ENCODE assay signal across 18 mouse cellular contexts in the genomic region with DNA sequence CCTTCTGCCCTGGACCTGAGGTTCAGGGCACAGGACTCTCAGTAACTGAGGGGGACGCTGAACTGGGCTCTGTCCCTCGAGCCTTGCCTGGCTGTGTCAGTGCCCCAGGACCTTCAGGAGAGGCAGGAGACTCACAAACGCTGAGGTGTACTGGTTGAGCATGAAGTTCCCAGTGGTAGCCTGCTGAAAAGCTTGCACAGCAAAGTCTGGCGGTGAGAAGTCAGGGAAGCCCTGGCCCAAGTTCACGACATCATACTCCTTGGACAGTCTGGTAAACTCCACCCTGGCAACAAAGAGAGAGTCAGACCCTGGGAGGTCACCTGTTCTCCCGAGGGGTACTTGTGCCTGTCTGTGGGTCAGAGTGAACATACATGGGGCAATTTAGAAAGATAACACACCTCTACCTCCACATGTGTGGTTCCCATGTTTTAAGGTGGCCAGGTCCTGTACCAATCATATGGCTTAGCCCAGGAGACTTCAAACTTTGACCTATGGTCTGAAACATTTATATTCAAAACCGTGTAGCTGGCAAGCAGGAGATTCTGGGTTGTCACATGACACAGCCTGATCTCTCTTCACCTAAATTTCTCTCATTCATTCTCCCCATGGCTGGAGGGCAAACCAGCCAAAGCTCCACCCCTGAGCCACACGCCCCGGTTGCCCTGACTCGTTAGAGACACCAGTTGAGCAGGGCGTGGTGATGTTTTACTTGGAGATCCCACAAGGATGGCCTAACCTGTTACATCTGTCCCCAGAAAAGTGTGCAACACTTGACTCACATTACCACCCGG. TPM values are rescaled to one million over a fixed set of nuclear protein-coding genes. Genes with fewer than 3 reads are reported as not detected.
A peak's percentile ranks its signal among the peaks of the same experiment; 100 is the strongest.
DNase-seq lines count a peak whose midpoint lies in the region; ATAC-seq and TF ChIP-seq lines count a peak whose summit lies in the region.
"Had no signal": no experiment of that assay in that cellular context is flagged by ENCODE, and none has a peak within 500 bp of the region (broad histone marks: within the 10 kb centered on the region; RNA-seq: fewer than 3 reads in every experiment).

No protein-coding gene starts in this region.

- no peak for DNase-seq in embryonic facial prominence, embryonic 10.5 days (ENCODE audit: low spot score)
- DNase-seq in kidney, adult 2 months = peak; percentile 81
- peak; percentile 52 to 84 for DNase-seq in kidney, postnatal 25 days
- DNase-seq in frontal cortex, postnatal 36 days (ENCODE audit: low spot score in 2 of 2) = no peak
- no peak for DNase-seq in adrenal gland, postnatal 25 days
- DNase-seq: B cell, adult 2 months; cerebellum, adult 2 months; cerebellum, postnatal 10 days; gastrocnemius, postnatal 10 days; heart, adult 18-20 months; heart, postnatal 10 days; heart, postnatal 4 days had no signal

- WGBS in embryonic facial prominence, embryonic 15.5 days = 73% methylated on average over 12 of the region's 12 CpGs
- WGBS in embryonic facial prominence, embryonic 10.5 days = 88% methylated on average over 12 of the region's 12 CpGs
- WGBS in kidney, adult 2 months = 52% methylated on average over 12 of the region's 12 CpGs
- WGBS in kidney, embryonic 16.5 days = 86% methylated on average over 12 of the region's 12 CpGs

- H3K27ac ChIP-seq in embryonic facial prominence, embryonic 15.5 days (replicated peaks) = no peak overlapping the region
- no peak overlapping the region for H3K27ac ChIP-seq in embryonic facial prominence, embryonic 10.5 days (replicated peaks)
- peak overlapping the region; percentile 58 for H3K27ac ChIP-seq in kidney, adult 2 months (ENCODE audit: insufficient read depth, low read depth, low read length)
- no peak overlapping the region for H3K27ac ChIP-seq in kidney, embryonic 16.5 days (ENCODE audit: low read length)
- H3K27ac ChIP-seq: forebrain, embryonic 15.5 days; heart, embryonic 10.5 days; hindbrain, embryonic 12.5 days had no signal

- TF ChIP-seq POLR2A in kidney, adult 2 months (IDR thresholded peaks at IDR 0.05; ENCODE audit: low read depth, low read length) = no peak

- no peak overlapping the region for H3K4me3 ChIP-seq in embryonic facial prominence, embryonic 15.5 days (replicated peaks)
- no peak overlapping the region for H3K4me3 ChIP-seq in embryonic facial prominence, embryonic 10.5 days
- H3K4me3 ChIP-seq in kidney, adult 2 months (ENCODE audit: insufficient read depth, low read depth, low read length) = no peak overlapping the region
- no peak overlapping the region for H3K4me3 ChIP-seq in kidney, embryonic 16.5 days (ENCODE audit: low read length)
- H3K4me3 ChIP-seq: forebrain, embryonic 15.5 days; heart, embryonic 10.5 days; hindbrain, embryonic 12.5 days had no signal

- no peak for TF ChIP-seq CTCF in kidney, adult 2 months (conservative IDR thresholded peaks at IDR 0.05; ENCODE audit: insufficient read depth, insufficient read length, low read depth, low read length)

- no peaks in the 10 kb centered on the region for H3K9me3 ChIP-seq in embryonic facial prominence, embryonic 15.5 days (replicated peaks)
- no peaks in the 10 kb centered on the region for H3K9me3 ChIP-seq in embryonic facial prominence, embryonic 10.5 days
- no peaks in the 10 kb centered on the region for H3K9me3 ChIP-seq in kidney, embryonic 16.5 days (ENCODE audit: low read length)
- H3K9me3 ChIP-seq: forebrain, embryonic 15.5 days; heart, embryonic 10.5 days; hindbrain, embryonic 12.5 days had no signal

- H3K27me3 ChIP-seq in embryonic facial prominence, embryonic 15.5 days = no peaks in the 10 kb centered on the region
- H3K27me3 ChIP-seq in embryonic facial prominence, embryonic 10.5 days (replicated peaks; ENCODE audit: low read depth, poor library complexity, severe bottlenecking) = no peaks in the 10 kb centered on the region
- no peaks in the 10 kb centered on the region for H3K27me3 ChIP-seq in kidney, adult 2 months (replicated peaks; ENCODE audit: control insufficient read depth, insufficient read depth, low read length)
- no peaks in the 10 kb centered on the region for H3K27me3 ChIP-seq in kidney, embryonic 16.5 days (ENCODE audit: insufficient read depth, low read length)
- H3K27me3 ChIP-seq: forebrain, embryonic 15.5 days; hindbrain, embryonic 12.5 days had no signal

- ATAC-seq in embryonic facial prominence, embryonic 15.5 days (ENCODE audit: insufficient number of reproducible peaks, low FRiP score, low TSS enrichment, low read depth) = 0 out of 2 replicates have a peak, but pooled peaks have one; percentile 15
- ATAC-seq in kidney, embryonic 16.5 days (ENCODE audit: low FRiP score, low TSS enrichment) = no peak
- ATAC-seq: CD4-positive, CD25-positive, alpha-beta regulatory T cell, adult 4 months; forebrain, embryonic 15.5 days had no signal

- 0 out of 2 replicates have a peak, but pooled peaks cover 4% of the 10 kb centered on the region for H3K36me3 ChIP-seq in embryonic facial prominence, embryonic 15.5 days
- peaks cover 7% of the 10 kb centered on the region; the same call in 1 of the 2 replicates for H3K36me3 ChIP-seq in embryonic facial prominence, embryonic 10.5 days (replicated peaks)
- H3K36me3 ChIP-seq in kidney, adult 2 months (ENCODE audit: control insufficient read depth, insufficient read depth, low read length) = no peaks in the 10 kb centered on the region
- no peaks in the 10 kb centered on the region for H3K36me3 ChIP-seq in kidney, embryonic 16.5 days (ENCODE audit: insufficient read depth, low read length)
- H3K36me3 ChIP-seq: forebrain, embryonic 15.5 days had no signal

- H3K4me2 ChIP-seq in embryonic facial prominence, embryonic 15.5 days (replicated peaks) = no peak overlapping the region
- no peak overlapping the region for H3K4me2 ChIP-seq in kidney, embryonic 16.5 days (replicated peaks; ENCODE audit: low read depth, low read length)
- H3K4me2 ChIP-seq: forebrain, embryonic 15.5 days; hindbrain, embryonic 12.5 days had no signal

- H3K4me1 ChIP-seq in embryonic facial prominence, embryonic 15.5 days = peaks cover 5% of the 10 kb centered on the region; the same call in 1 of the 2 replicates
- H3K4me1 ChIP-seq in embryonic facial prominence, embryonic 10.5 days = 0 out of 2 replicates have a peak, but pooled peaks cover 3% of the 10 kb centered on the region
- H3K4me1 ChIP-seq in kidney, adult 2 months (ENCODE audit: control insufficient read depth, insufficient read depth, low read length) = peaks cover 9% of the 10 kb centered on the region; the same call in 1 of the 2 replicates
- no peaks in the 10 kb centered on the region for H3K4me1 ChIP-seq in kidney, embryonic 16.5 days (ENCODE audit: insufficient read depth, low read length)
- H3K4me1 ChIP-seq: forebrain, embryonic 15.5 days; hindbrain, embryonic 12.5 days had no signal

- H3K9ac ChIP-seq in embryonic facial prominence, embryonic 15.5 days = no peak overlapping the region
- H3K9ac ChIP-seq in kidney, embryonic 16.5 days (replicated peaks; ENCODE audit: low read length) = no peak overlapping the region
- H3K9ac ChIP-seq: forebrain, embryonic 15.5 days; hindbrain, embryonic 12.5 days had no signal

RNA-seq across cellular contexts. Expression of gene Kyat1, which starts 13.7 kb away (rescaled TPM):
- polyA plus RNA-seq in embryonic facial prominence, embryonic 15.5 days (2015; fragmentation: Nextera tagmentation; extraction: Ambion mirVana) = 14.7 and 15.5 TPM in 2 replicates
- polyA plus RNA-seq in embryonic facial prominence, embryonic 10.5 days (2016; fragmentation: Nextera tagmentation; extraction: Ambion mirVana) = 8.2 and 8.3 TPM in 2 replicates
- polyA plus RNA-seq in kidney, adult 2 months (2012; rRNA removed) = 71.6 and 88.3 TPM in 2 replicates
- polyA plus RNA-seq in kidney, embryonic 16.5 days (2015; fragmentation: Nextera tagmentation; extraction: Ambion mirVana) = 12.0 and 13.4 TPM in 2 replicates
- 25.7 and 28.7 TPM in 2 replicates for total RNA-seq in adrenal gland, postnatal 25 days (2021)

RNA-seq across cellular contexts. Expression of gene Spout1, which starts 13.7 kb away (rescaled TPM):
- 75.8 and 77.2 TPM in 2 replicates for polyA plus RNA-seq in embryonic facial prominence, embryonic 15.5 days (2015; fragmentation: Nextera tagmentation; extraction: Ambion mirVana)
- 95.4 and 98.5 TPM in 2 replicates for polyA plus RNA-seq in embryonic facial prominence, embryonic 10.5 days (2016; fragmentation: Nextera tagmentation; extraction: Ambion mirVana)
- polyA plus RNA-seq in kidney, adult 2 months (2012; rRNA removed) = 22.8 and 23.6 TPM in 2 replicates
- 83.5 and 93.2 TPM in 2 replicates for polyA plus RNA-seq in kidney, embryonic 16.5 days (2015; fragmentation: Nextera tagmentation; extraction: Ambion mirVana)
- total RNA-seq in adrenal gland, postnatal 25 days (2021) = 25.9 and 28.7 TPM in 2 replicates

RNA-seq across cellular contexts. Expression of gene Endog, which starts 20.7 kb away (rescaled TPM):
- polyA plus RNA-seq in embryonic facial prominence, embryonic 15.5 days (2015; fragmentation: Nextera tagmentation; extraction: Ambion mirVana) = 17.7 and 18.9 TPM in 2 replicates
- 18.3 and 19.9 TPM in 2 replicates for polyA plus RNA-seq in embryonic facial prominence, embryonic 10.5 days (2016; fragmentation: Nextera tagmentation; extraction: Ambion mirVana)
- 78.0 and 98.0 TPM in 2 replicates for polyA plus RNA-seq in kidney, adult 2 months (2012; rRNA removed)
- 22.0 and 22.8 TPM in 2 replicates for polyA plus RNA-seq in kidney, embryonic 16.5 days (2015; fragmentation: Nextera tagmentation; extraction: Ambion mirVana)
- 29.5 and 34.8 TPM in 2 replicates for total RNA-seq in adrenal gland, postnatal 25 days (2021)

RNA-seq across cellular contexts. Expression of gene Lrrc8a, which starts 45.5 kb away (rescaled TPM):
- 41.1 and 42.9 TPM in 2 replicates for polyA plus RNA-seq in embryonic facial prominence, embryonic 15.5 days (2015; fragmentation: Nextera tagmentation; extraction: Ambion mirVana)
- 46.5 and 47.5 TPM in 2 replicates for polyA plus RNA-seq in embryonic facial prominence, embryonic 10.5 days (2016; fragmentation: Nextera tagmentation; extraction: Ambion mirVana)
- polyA plus RNA-seq in kidney, adult 2 months (2012; rRNA removed) = 42.0 and 45.4 TPM in 2 replicates
- polyA plus RNA-seq in kidney, embryonic 16.5 days (2015; fragmentation: Nextera tagmentation; extraction: Ambion mirVana) = 43.8 and 46.2 TPM in 2 replicates
- 51.1 and 52.2 TPM in 2 replicates for total RNA-seq in adrenal gland, postnatal 25 days (2021)

RNA-seq across cellular contexts. Expression of gene Gm28035, which starts 48.4 kb away (rescaled TPM):
- polyA plus RNA-seq in embryonic facial prominence, embryonic 15.5 days (2015; fragmentation: Nextera tagmentation; extraction: Ambion mirVana) = 0.09 and 0.16 TPM in 2 replicates
- 0.05 and 0.09 TPM in 2 replicates for polyA plus RNA-seq in embryonic facial prominence, embryonic 10.5 days (2016; fragmentation: Nextera tagmentation; extraction: Ambion mirVana)
- 6.4 and 12.7 TPM in 2 replicates for polyA plus RNA-seq in kidney, adult 2 months (2012; rRNA removed)
- 0.45 TPM in 2 replicates for polyA plus RNA-seq in kidney, embryonic 16.5 days (2015; fragmentation: Nextera tagmentation; extraction: Ambion mirVana)
- total RNA-seq in adrenal gland, postnatal 25 days (2021) = 1.5 and 2.9 TPM in 2 replicates

Comparison
In these comparisons a context has a peak if more than half of its experiments do, and no peak if none do; other contexts are left out.
1. DNase-seq: peak in kidney, adult 2 months (single experiment) and kidney, postnatal 25 days (2 of 2); none in embryonic facial prominence, embryonic 10.5 days (single experiment), frontal cortex, postnatal 36 days (0 of 2) and adrenal gland, postnatal 25 days (single experiment).